Mouse (Mus musculus) liver, adult 2 months (tissue): ENCODE measurements at regions not wholly inside any gene's neighbourhood (a gene's known extent, or its start where the extent isn't known, plus 50 kb on each side); places are given as distances from the start of the nearest gene placed in this dataset.

Source experiments
- CTCF ChIP-seq: fragments of 200-500 bp; IDR thresholded peaks from 2 replicates; pipeline ENCODE4 v1.5.1; 2011; ENCODE audit warnings: low read depth, low read length, control low read depth
- POLR2A ChIP-seq: fragments of 200-500 bp; IDR thresholded peaks from 2 replicates; pipeline ENCODE4 v1.6.1; 2011; ENCODE audit warnings: low read length, control low read depth; ENCODE audit not compliant: insufficient read depth; ENCODE audit errors: extremely low read depth

- TF ChIP-seq CTCF, result no peak
- TF ChIP-seq POLR2A, result no peak
Measured at GRCm38 (mm10) chr19:28768218-28768617, 66.6 kb upstream of the Slc1a1 start.
